Mouse (Mus musculus) left cerebral cortex, postnatal 25 days (tissue): ENCODE results near the gene Sptbn1. TPM values are rescaled to one million over a fixed set of nuclear protein-coding genes. Genes with fewer than 3 reads are reported as not detected.

Experiments used
- DNase-seq, 2 experiments: peaks; one replicate each; pipeline ENCODE4 v3.0.0; 2022; ENCODE audit warnings: low spot score in 2 of 2, mixed read lengths in 1 of 2
- intact Hi-C: fragments of 180-260 bp; cut with DNase I; formaldehyde crosslinking; loops from one replicate; pipeline ENCODE4 v1.15.1; 2025
- total RNA-seq, 2 experiments: library from RNA; stranded (reverse); gene quantifications; 2 replicates each; pipeline ENCODE4 v1.2.3; 2021

The Sptbn1 gene
- total RNA-seq, 2 experiments from 2014 or later = 614 to 635 TPM

DNA sequence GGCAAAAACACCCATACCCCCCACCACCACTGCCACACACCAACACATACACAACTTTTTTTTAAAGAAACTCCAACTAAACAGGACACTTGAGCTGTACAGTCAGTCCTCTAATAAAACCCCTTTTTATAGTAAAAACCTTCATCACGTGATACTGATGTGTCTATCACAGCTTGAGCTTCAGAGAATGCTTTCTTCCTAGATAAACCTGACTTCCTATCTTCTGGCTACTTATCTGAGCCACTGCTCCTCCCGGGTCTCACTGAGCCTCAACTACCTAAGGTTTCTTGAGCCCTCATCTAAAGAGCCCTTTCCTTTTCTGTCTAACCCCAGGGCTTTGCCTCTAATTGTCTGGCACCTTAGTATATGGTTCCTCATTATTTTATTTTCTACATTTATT, 113.0 kb downstream of the Sptbn1 start:
- intact Hi-C loops = no loop called here
- no peak for DNase-seq

GRCm38 (mm10) chr11:30148888-30149287, 119.1 kb downstream of the Sptbn1 start:
- peak in 1 of 2 experiments; percentile 42 for DNase-seq
- intact Hi-C loops = loop anchor here (5.0 kb wide), 2 partner anchors 118 to 508 kb away; partner anchors contain the start of gene Sptbn1

GRCm38 (mm10) chr11:30148378-30148777, 119.6 kb downstream of the Sptbn1 start:
- DNase-seq = no peak
- intact Hi-C loops = loop anchor here (5.0 kb wide), 2 partner anchors 119 to 509 kb away; partner anchors contain the start of gene Sptbn1

DNA sequence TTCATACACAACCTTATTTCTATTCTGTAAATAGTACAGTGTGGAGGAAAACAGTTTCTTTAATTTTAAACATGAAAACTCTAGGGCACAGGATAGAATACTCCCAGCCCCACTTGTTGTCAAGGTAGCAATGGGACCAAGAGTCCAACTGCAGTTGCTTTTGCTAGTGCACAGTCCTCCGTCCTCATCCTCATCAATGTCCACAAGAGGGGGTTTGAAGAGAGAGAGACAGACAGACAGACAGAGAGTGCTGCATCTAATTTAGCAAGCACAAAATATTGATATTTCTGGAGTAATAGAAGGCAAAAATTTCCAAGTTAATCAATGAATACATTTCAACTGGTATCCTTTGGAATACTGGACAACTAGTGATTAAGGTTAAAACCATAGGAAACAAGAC, 120.1 kb downstream of the Sptbn1 start:
- intact Hi-C loops = loop anchor here (5.0 kb wide), 2 partner anchors 119 to 509 kb away; partner anchors contain the start of gene Sptbn1
- no peak for DNase-seq

GRCm38 (mm10) chr11:30143090-30143489, 124.9 kb downstream of the Sptbn1 start:
- no peak for DNase-seq
- intact Hi-C loops = no loop called here

DNA sequence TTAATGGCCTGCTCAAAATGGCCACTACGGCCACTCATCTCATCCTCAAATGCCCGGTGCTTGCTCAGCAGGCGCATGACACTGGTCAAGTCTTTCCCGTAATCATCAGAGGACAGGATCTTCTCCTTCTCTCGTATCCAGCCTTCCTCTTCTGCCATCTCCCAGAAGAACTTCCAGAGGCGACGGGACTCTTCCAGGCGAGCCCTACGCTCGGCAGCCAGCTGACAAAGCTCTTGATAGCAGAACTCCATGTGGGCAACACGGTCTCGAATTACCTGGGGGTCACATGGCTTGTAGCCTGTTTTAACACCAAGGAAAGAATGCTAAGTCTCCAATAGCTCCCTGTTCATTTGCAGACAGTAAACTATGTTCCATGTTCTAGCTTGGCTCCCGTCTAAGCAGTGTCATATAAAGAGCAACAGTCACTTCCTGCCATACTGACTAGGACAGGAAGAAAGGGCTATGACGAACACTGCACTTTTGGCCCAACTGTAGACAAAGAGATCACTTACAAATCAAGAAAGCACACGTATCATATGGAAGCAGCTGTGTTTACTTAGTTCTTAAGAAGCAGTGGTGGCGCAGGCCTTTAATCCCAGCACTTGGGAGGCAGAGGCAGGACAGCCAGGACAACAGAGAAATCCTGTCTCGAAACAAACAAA, 128.7 kb downstream of the Sptbn1 start:
- DNase-seq = no peak
- intact Hi-C loops = loop anchor here (10.0 kb wide), 1 partner anchor 686 kb away; no protein-coding TSS in a partner anchor

- intact Hi-C loops = loop anchor here (10.0 kb wide), 1 partner anchor 688 kb away; no protein-coding TSS in a partner anchor
- DNase-seq = no peak
Measured at GRCm38 (mm10) chr11:30137081-30137480, 130.9 kb downstream of the Sptbn1 start.

DNA sequence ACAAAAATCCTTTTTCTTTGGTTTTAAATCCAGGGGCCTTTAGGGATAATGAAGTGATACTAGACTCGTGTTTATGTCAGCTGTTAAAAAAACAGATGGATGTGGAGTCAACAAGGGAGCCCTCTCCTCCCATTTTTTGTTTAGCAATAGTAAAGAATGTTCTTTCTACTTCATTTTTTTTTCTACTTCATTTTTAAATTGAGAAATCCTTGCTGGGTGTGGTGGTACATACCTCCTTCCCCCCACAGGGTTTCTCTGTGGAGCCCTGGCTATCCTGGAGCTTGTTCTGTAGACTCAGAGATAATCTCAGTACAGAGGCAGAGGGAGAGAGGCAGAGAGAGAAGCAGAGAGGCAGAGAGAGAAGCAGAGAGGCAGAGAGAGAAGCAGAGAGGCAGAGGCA, 133.9 kb downstream of the Sptbn1 start:
- no peak for DNase-seq
- intact Hi-C loops = loop anchor here (10.0 kb wide), 1 partner anchor 691 kb away; no protein-coding TSS in a partner anchor

GRCm38 (mm10) chr11:30132581-30132980, 135.4 kb downstream of the Sptbn1 start:
- intact Hi-C loops = loop anchor here (10.0 kb wide), 1 partner anchor 692 kb away; no protein-coding TSS in a partner anchor
- DNase-seq = no peak

- intact Hi-C loops = loop anchor here (10.0 kb wide), 1 partner anchor 693 kb away; no protein-coding TSS in a partner anchor
- no peak for DNase-seq
Measured at GRCm38 (mm10) chr11:30131640-30132039, 136.3 kb downstream of the Sptbn1 start.

DNA sequence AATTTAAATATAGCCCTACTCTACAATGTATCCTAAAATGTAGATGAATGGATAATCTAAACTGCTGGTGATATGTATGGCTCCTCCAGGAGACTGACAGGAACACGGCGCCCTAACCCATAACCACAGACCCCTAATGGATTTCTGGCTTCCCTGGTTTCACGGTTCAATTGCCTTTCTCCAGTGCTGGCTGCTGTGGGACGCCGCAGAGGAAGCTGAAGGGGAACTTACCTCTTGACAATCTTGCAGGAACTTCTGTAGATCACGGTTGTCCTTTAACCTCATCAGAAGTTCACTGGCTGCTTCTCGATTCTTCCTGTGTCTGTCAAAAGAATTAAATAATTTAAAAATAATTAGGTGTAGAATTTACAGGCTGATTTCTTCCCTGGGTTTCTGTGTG, 138.6 kb downstream of the Sptbn1 start:
- DNase-seq = no peak

GRCm38 (mm10) chr11:30126840-30127239, 141.1 kb downstream of the Sptbn1 start:
- no peak for DNase-seq

More for the DNA sequence above, 138.6 kb downstream of the Sptbn1 start:
- intact Hi-C loops = no loop called here

DNA sequence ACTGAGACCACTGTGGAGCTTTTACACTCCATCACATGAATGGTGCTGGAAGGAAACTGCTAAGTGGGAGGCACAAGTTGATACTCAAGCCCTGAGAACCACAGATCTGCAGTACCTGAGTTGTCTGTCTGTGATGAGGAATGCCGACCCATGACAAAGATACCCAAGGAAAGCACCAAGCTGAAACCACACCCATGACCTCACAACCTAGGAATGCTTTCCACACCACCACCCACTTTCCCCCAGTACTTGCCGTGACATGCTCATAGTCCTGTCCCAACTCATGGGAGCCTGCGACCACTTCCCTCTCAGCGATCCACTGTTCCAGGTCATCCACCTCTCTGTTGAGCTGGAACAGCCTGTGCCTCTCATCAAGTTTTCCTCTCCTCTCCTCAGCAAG, 149.9 kb downstream of the Sptbn1 start:
- DNase-seq = no peak
- intact Hi-C loops = no loop called here

More at GRCm38 (mm10) chr11:30126840-30127239, 141.1 kb downstream of the Sptbn1 start:
- intact Hi-C loops = no loop called here

DNA sequence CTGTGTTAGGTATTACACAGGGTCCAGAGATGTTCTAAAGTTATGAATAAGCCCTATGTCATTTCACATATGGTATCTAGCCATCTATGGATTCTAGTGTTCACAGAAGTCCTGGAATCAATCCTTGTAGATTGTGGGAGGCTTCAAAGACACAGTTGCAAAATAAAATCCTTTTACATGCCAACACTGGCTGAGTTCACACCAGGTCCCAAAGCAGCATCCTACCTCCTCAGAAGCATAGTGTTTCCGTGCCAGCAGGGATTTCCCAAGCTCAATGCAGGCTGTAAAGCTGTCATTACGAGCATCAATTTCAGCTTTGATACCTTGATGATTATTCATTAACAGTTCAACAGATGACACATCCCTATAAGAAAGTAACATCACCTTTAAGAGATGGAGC, 154.3 kb downstream of the Sptbn1 start:
- peak in 1 of 2 experiments; percentile 71 for DNase-seq
- intact Hi-C loops = no loop called here

GRCm38 (mm10) chr11:30110634-30111033, 157.3 kb downstream of the Sptbn1 start:
- intact Hi-C loops = no loop called here
- no peak for DNase-seq

GRCm38 (mm10) chr11:30104177-30104576, 163.8 kb downstream of the Sptbn1 start:
- intact Hi-C loops = loop anchor here (10.0 kb wide), 1 partner anchor 389 kb away; no protein-coding TSS in a partner anchor
- DNase-seq = no peak

DNA sequence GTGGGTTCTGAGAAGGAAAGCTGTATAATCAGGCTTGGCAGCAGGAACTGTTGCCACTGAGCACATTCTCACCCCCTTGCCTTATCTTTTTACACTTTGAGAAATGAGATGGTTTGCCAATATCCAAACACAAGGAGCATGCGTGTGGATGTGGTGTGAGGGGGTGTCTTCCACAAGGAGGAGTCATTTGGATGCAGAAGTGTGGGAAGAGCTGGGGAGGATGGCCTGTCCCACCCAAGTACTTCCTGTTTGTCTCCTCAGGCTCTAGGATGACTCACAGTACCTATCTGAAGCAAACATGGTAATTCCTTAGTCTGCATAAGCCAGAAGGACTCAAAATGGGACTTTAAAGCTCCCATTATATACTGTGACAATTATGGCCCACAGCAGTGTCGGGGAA, 165.4 kb downstream of the Sptbn1 start:
- peak; percentile 21 to 84 for DNase-seq
- intact Hi-C loops = loop anchor here (10.0 kb wide), 1 partner anchor 388 kb away; no protein-coding TSS in a partner anchor

- no peak for DNase-seq
- intact Hi-C loops = loop anchor here (10.0 kb wide), 1 partner anchor 387 kb away; no protein-coding TSS in a partner anchor
Measured at GRCm38 (mm10) chr11:30101796-30102195, 166.2 kb downstream of the Sptbn1 start.

- DNase-seq = no peak
- intact Hi-C loops = loop anchor here (10.0 kb wide), 1 partner anchor 386 kb away; no protein-coding TSS in a partner anchor
Measured at GRCm38 (mm10) chr11:30101162-30101561, 166.8 kb downstream of the Sptbn1 start.

GRCm38 (mm10) chr11:30099916-30100315, 168.1 kb downstream of the Sptbn1 start:
- no peak for DNase-seq
- intact Hi-C loops = loop anchor here (10.0 kb wide), 1 partner anchor 385 kb away; no protein-coding TSS in a partner anchor
